Mouse (Mus musculus): ENCODE measurements around the gene Hist1h2an. TPM values are rescaled to one million over a fixed set of nuclear protein-coding genes. Genes with fewer than 3 reads are reported as not detected.
"Not testable (repeated sequence)": the region's sequence is repeated elsewhere in the genome, so short reads cannot be mapped to it uniquely, and the experiment has no call there.

The Hist1h2an gene
- not detected in 2 replicates for polyA plus RNA-seq (2015; fragmentation: Nextera tagmentation; extraction: Ambion mirVana)

GRCm38 (mm10) chr13:21786899-21787629 lies at the start of gene Hist1h2an, which contains the start of gene Hist1h2bp:
Gene Hist1h2an (minus strand): TSS chr13:21787218.
Gene Hist1h2bp (plus strand): TSS chr13:21787461.
- not testable (repeated sequence) for H3K36me3 ChIP-seq (ENCODE audit: control insufficient read depth, insufficient read depth, low read length); H3K27me3 ChIP-seq (ENCODE audit: control insufficient read depth, insufficient read depth, low read depth, low read length); H3K9me3 ChIP-seq (replicated peaks; ENCODE audit: control insufficient read depth, low read length, poor library complexity, severe bottlenecking)
- peak; percentile 96 for ATAC-seq
- Histone ChIP-seq H3K9ac (ENCODE audit: low read depth, low read length) (peak within 1 kb of the TSS; percentile 60; the same call in 1 of the 2 replicates), H3K27ac (ENCODE audit: low read length) (peak within 1 kb of the TSS; percentile 70), H3K4me1 (ENCODE audit: control insufficient read depth, insufficient read depth, low read length) (peaks cover 25% of the 10 kb centered on the region), H3K4me2 (ENCODE audit: low read length) (peak within 1 kb of the TSS; percentile 64), H3K4me3 (ENCODE audit: low read depth, low read length) (peak within 1 kb of the TSS; percentile 37)
- under 1% methylated on average over 35 of the region's 63 CpGs for WGBS

GRCm38 (mm10) chr13:21833461-21833860 lies 46.4 kb upstream of the Hist1h2an start, which contains the start of the genes Hist1h2ap and Hist1h2br:
Gene Hist1h2ap (minus strand): TSS chr13:21833507.
Gene Hist1h2br (plus strand): TSS chr13:21833743.
- H3K27me3 ChIP-seq (ENCODE audit: control insufficient read depth, insufficient read depth, low read depth, low read length); H3K4me1 ChIP-seq (ENCODE audit: control insufficient read depth, insufficient read depth, low read length); H3K27ac ChIP-seq (ENCODE audit: low read length); H3K4me2 ChIP-seq (ENCODE audit: low read length); H3K9me3 ChIP-seq (replicated peaks; ENCODE audit: control insufficient read depth, low read length, poor library complexity, severe bottlenecking); H3K36me3 ChIP-seq (ENCODE audit: control insufficient read depth, insufficient read depth, low read length); H3K4me3 ChIP-seq (ENCODE audit: low read depth, low read length); H3K9ac ChIP-seq (ENCODE audit: low read depth, low read length): not testable (repeated sequence)
- ATAC-seq, result peak; percentile 97
- WGBS, result no CpG with 5 or more reads among the region's 24 CpGs

- H3K27ac ChIP-seq (ENCODE audit: low read length); H3K9me3 ChIP-seq (replicated peaks; ENCODE audit: control insufficient read depth, low read length, poor library complexity, severe bottlenecking); H3K9ac ChIP-seq (ENCODE audit: low read depth, low read length); H3K36me3 ChIP-seq (ENCODE audit: control insufficient read depth, insufficient read depth, low read length); H3K4me1 ChIP-seq (ENCODE audit: control insufficient read depth, insufficient read depth, low read length); H3K27me3 ChIP-seq (ENCODE audit: control insufficient read depth, insufficient read depth, low read depth, low read length): not testable (repeated sequence)
- Histone ChIP-seq H3K4me3 (ENCODE audit: low read depth, low read length) (peak within 1 kb of the TSS; percentile 22), H3K4me2 (ENCODE audit: low read length) (peak within 1 kb of the TSS; percentile 43)
- WGBS, result 0% methylated on average over 21 of the region's 58 CpGs
- ATAC-seq, result peak; percentile 88
These were observed 44.7 kb upstream of the Hist1h2an start, which contains the start of gene Hist1h4n for GRCm38 (mm10) chr13:21831418-21832394. Gene Hist1h4n (minus strand): TSS chr13:21832196.

- 86% methylated on average over 10 of the region's 10 CpGs for WGBS
- H3K9me3 ChIP-seq (replicated peaks; ENCODE audit: control insufficient read depth, low read length, poor library complexity, severe bottlenecking), result no peaks in the 10 kb centered on the region
- H3K4me2 ChIP-seq (ENCODE audit: low read length), result no peak overlapping the region
- H3K27me3 ChIP-seq (ENCODE audit: control insufficient read depth, insufficient read depth, low read depth, low read length), result no peaks in the 10 kb centered on the region
- H3K9ac ChIP-seq (ENCODE audit: low read depth, low read length), result no peak overlapping the region
- no peak for ATAC-seq
- H3K4me3 ChIP-seq (ENCODE audit: low read depth, low read length), result no peak overlapping the region
- no peaks in the 10 kb centered on the region for H3K4me1 ChIP-seq (ENCODE audit: control insufficient read depth, insufficient read depth, low read length)
- H3K36me3 ChIP-seq (ENCODE audit: control insufficient read depth, insufficient read depth, low read length), result no peaks in the 10 kb centered on the region
- H3K27ac ChIP-seq (ENCODE audit: low read length), result no peak overlapping the region
These were observed 43.3 kb upstream of the Hist1h2an start for GRCm38 (mm10) chr13:21830344-21830743.

GRCm38 (mm10) chr13:21828511-21828910 lies 41.5 kb upstream of the Hist1h2an start:
- ATAC-seq, result no peak
- no peaks in the 10 kb centered on the region for H3K36me3 ChIP-seq (ENCODE audit: control insufficient read depth, insufficient read depth, low read length)
- no peaks in the 10 kb centered on the region for H3K27me3 ChIP-seq (ENCODE audit: control insufficient read depth, insufficient read depth, low read depth, low read length)
- no peak overlapping the region for H3K9ac ChIP-seq (ENCODE audit: low read depth, low read length)
- WGBS, result 86% methylated on average over 3 of the region's 3 CpGs
- no peak overlapping the region for H3K27ac ChIP-seq (ENCODE audit: low read length)
- H3K9me3 ChIP-seq (replicated peaks; ENCODE audit: control insufficient read depth, low read length, poor library complexity, severe bottlenecking), result no peaks in the 10 kb centered on the region
- H3K4me1 ChIP-seq (ENCODE audit: control insufficient read depth, insufficient read depth, low read length), result no peaks in the 10 kb centered on the region
- H3K4me3 ChIP-seq (ENCODE audit: low read depth, low read length), result no peak overlapping the region
- H3K4me2 ChIP-seq (ENCODE audit: low read length), result no peak overlapping the region

- not testable (repeated sequence) for H3K9ac ChIP-seq (ENCODE audit: low read depth, low read length); H3K9me3 ChIP-seq (replicated peaks; ENCODE audit: control insufficient read depth, low read length, poor library complexity, severe bottlenecking); H3K4me2 ChIP-seq (ENCODE audit: low read length); H3K27ac ChIP-seq (ENCODE audit: low read length); H3K27me3 ChIP-seq (ENCODE audit: control insufficient read depth, insufficient read depth, low read depth, low read length); H3K36me3 ChIP-seq (ENCODE audit: control insufficient read depth, insufficient read depth, low read length); H3K4me1 ChIP-seq (ENCODE audit: control insufficient read depth, insufficient read depth, low read length); ATAC-seq; H3K4me3 ChIP-seq (ENCODE audit: low read depth, low read length)
- 62% methylated on average over 6 of the region's 16 CpGs for WGBS
These were observed 33.3 kb upstream of the Hist1h2an start for GRCm38 (mm10) chr13:21820082-21820890.

GRCm38 (mm10) chr13:21812092-21812491 lies 25.1 kb upstream of the Hist1h2an start:
- H3K27ac ChIP-seq (ENCODE audit: low read length); H3K36me3 ChIP-seq (ENCODE audit: control insufficient read depth, insufficient read depth, low read length); H3K4me1 ChIP-seq (ENCODE audit: control insufficient read depth, insufficient read depth, low read length); H3K9ac ChIP-seq (ENCODE audit: low read depth, low read length); H3K27me3 ChIP-seq (ENCODE audit: control insufficient read depth, insufficient read depth, low read depth, low read length); ATAC-seq; H3K9me3 ChIP-seq (replicated peaks; ENCODE audit: control insufficient read depth, low read length, poor library complexity, severe bottlenecking): not testable (repeated sequence)
- peak overlapping the region; percentile 46 for H3K4me2 ChIP-seq (ENCODE audit: low read length)
- WGBS, result 0% methylated on average over 12 of the region's 14 CpGs
- H3K4me3 ChIP-seq (ENCODE audit: low read depth, low read length), result peak overlapping the region; percentile 9; the same call in 1 of the 2 replicates

- H3K27me3 ChIP-seq (ENCODE audit: control insufficient read depth, insufficient read depth, low read depth, low read length); H3K27ac ChIP-seq (ENCODE audit: low read length); H3K36me3 ChIP-seq (ENCODE audit: control insufficient read depth, insufficient read depth, low read length); H3K4me1 ChIP-seq (ENCODE audit: control insufficient read depth, insufficient read depth, low read length); H3K9ac ChIP-seq (ENCODE audit: low read depth, low read length); H3K9me3 ChIP-seq (replicated peaks; ENCODE audit: control insufficient read depth, low read length, poor library complexity, severe bottlenecking): not testable (repeated sequence)
- Histone ChIP-seq H3K4me3 (ENCODE audit: low read depth, low read length) (peak within 1 kb of the TSS; percentile 9; the same call in 1 of the 2 replicates), H3K4me2 (ENCODE audit: low read length) (peak within 1 kb of the TSS; percentile 46)
- no CpG with 5 or more reads among the region's 24 CpGs for WGBS
- peak; percentile 70 for ATAC-seq
These were observed 24.5 kb upstream of the Hist1h2an start, which contains the start of gene Hist1h4m for GRCm38 (mm10) chr13:21811539-21811938. Gene Hist1h4m (plus strand): TSS chr13:21811746.
